Mouse (Mus musculus) B cell, adult 2 months (primary cell): ENCODE data around the gene Rtl5.
"Not testable (repeated sequence)": the region's sequence is repeated elsewhere in the genome, so short reads cannot be mapped to it uniquely, and the experiment has no call there.

Experiments
- DNase-seq, 2 experiments: peaks; one replicate each; pipeline ENCODE4 v3.0.0; 2022

Rtl5 gene

DNA sequence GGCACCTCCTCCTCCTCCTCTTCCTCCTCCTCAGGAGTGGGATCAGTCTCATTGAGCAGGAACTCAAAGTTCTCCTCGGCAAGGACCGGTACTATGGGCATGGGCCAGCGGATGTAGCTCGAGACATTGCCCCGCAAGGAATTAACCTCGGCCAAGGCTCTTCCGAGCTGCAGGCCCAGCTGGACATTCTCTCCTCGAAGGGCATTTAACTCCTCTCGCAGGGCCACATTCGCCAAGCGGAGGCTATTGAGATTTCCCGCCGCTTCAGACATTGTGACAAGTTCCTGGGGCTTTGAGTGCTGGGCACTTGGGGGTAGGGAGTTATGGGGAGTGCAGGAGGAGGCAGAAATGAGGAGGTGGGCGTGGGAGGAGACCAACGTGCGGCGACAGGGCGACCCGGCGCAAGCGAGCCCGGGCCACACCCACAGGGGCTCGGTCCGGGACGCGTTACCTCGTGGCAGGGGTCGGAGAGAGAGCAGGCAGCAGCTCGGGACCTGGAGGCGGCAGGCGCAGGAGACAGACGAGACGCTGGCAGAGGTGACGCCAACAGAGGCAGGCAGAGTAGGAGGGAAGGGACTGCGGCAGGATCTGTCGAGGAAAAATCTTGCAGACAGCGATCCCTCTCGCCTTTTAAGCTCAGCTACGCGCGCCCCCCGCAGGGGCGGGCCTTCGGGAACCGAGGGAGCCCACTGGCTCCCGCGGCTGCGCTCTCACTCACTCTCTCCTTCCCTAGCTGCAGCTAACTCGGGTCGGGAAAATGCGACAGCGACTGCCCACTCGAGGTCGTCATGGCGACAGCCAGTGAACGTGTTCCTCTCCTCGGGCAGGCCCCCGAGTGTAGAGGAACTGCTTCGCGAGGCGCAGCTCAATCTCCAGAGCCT lies at the start of gene Rtl5:
Gene Rtl5, minus strand, starts transcription at position 714 of the 881 bp plus-strand sequence.
- peak; percentile 34 to 45 for DNase-seq

DNA sequence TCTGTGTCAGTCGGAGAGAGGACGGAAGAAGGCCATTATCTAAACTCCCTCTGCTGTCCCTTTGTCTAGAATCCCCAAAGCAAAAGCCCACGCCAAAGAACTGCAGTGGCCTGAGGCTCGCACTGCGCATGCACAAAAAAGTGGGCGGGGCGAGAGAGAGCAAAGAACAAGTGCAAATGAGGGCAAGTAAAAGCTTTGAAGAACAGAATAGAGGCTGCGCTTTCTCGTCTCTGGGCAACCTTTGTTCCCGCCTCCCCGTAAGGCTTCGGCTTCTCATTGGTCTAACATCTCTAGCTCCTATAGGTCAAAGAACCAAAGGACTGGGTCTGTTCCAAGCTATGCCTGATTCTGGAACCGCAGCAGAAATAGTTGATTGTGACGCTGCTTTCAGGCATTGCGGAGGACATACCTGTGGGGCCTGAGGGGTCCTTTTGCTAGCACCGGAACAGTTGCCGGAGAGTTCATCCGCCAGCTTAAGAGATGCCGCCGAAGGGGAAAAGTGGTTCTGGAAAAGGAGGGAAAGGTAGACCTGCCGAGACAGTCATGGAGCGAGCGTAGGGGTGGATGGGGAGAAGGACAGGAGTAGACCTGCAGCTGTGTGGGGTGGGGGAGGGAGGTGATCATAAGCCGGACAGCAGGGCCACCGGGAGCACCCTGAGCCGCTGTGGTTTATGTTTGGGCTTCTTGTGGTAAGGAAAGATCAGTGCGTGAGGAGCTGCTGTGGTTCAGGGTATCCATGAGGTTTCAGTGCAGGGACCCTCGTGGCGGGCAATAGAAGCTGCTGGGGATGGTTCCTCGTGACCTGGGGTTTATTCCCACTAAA lies 48.1 kb upstream of the Rtl5 start, which contains the start of gene Pin4:
Gene Pin4, plus strand, starts transcription at position 406 of the 823 bp plus-strand sequence.
- peak; percentile 89 for DNase-seq

DNA sequence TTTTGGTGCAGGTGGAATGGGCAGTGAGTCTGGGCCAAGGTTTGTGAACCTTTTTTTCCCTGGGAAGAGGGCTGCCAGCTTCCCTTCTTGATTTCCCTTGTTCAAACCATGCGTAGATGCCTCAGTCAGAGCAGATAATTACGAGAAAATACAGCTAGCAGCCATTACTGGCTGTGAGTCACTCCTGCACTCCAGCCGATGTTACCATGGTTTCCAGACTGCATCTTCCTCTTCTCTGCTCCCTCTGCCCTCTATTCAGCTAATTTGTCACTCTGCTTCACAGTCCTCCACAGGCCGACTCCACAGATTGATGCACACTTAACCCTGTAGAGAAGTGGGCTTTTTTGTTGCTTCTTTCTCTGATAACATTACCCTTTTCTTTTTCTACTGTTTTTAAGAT lies 44.6 kb upstream of the Rtl5 start:
- DNase-seq, result no peak

DNA sequence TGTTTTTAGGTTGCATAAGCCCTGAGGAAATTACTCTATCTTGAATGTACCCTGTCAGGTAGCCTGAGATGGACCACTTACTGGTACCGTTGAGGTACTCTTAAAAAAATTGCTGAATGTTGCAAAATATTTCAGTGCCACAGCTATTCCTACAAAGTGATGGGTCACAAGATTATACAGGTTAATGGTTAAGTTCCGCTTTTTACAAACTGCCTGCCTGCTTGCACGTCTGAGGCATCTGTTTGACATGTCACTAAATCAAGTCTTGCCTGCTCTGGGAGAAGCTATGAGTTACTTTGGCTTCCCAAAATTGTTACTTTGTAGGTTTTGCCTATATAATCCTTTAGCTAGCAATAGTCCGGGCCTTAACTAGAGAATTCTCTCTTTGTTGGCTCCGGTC lies 38.2 kb upstream of the Rtl5 start:
- not testable (repeated sequence) for DNase-seq

DNA sequence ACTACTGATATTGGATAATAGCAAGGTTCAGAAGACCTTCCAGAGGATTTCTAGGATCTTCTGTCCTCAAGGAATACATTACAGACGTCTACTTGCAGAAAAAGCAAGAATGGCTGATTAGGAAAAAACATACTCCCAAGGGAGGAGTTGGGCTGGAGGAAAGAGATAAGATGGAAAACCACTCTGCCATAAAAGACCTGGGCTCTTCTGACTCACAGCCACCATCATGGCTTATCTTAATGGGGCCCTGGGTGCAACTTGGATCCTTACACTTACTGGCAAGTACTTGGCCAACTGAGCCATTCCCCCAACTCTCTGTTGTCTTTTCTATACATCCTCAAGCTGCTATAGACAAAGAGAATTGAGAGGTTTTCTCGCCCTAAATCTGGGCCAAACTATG lies 32.7 kb upstream of the Rtl5 start:
- DNase-seq, result not testable (repeated sequence)

DNA sequence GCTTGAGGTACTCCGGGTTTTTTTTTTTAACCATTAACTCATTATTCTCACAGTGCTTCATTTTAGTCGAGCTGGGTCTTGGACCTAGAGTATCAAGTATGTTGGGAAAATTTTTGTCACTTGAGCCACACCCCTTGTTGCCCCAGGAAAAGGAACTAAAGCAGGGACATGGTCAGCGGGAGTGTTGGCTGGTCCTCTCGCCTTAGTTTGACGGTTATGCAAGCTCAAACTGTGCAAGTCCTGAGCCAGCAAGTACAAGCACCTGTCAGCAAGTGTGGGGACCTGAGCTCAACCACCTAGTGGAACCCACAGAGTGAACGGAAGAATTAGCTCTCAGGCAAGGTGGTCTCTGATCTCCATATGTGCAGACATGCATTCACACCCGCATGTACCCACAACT lies 30.8 kb upstream of the Rtl5 start:
- DNase-seq, result no peak

GRCm38 (mm10) chrX:102094381-102094904 lies 23.3 kb upstream of the Rtl5 start:
- DNase-seq, result peak in 1 of 2 experiments; percentile 19

DNA sequence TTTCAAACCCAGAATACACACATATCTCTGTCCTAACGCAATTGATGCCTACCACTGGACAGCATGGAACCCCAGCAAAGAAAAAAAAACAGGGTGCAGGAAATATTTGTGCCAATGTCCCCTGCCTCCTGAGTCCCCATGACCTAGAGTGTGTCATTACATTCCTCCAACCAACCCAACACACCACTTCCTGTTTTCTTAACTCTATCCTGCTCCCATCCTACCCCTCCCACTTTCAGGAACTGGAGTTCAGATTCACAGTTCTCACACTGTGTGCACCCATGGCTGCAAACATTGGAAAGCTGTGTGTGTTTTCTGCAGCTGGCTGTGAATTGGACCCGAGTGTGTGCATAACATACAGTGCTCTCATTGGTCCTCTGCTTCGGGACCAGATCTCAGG lies 19.5 kb upstream of the Rtl5 start:
- no peak for DNase-seq

GRCm38 (mm10) chrX:102085798-102086443 lies 14.8 kb upstream of the Rtl5 start:
- DNase-seq, result no peak

GRCm38 (mm10) chrX:102082340-102082739 lies 11.2 kb upstream of the Rtl5 start:
- no peak for DNase-seq

DNA sequence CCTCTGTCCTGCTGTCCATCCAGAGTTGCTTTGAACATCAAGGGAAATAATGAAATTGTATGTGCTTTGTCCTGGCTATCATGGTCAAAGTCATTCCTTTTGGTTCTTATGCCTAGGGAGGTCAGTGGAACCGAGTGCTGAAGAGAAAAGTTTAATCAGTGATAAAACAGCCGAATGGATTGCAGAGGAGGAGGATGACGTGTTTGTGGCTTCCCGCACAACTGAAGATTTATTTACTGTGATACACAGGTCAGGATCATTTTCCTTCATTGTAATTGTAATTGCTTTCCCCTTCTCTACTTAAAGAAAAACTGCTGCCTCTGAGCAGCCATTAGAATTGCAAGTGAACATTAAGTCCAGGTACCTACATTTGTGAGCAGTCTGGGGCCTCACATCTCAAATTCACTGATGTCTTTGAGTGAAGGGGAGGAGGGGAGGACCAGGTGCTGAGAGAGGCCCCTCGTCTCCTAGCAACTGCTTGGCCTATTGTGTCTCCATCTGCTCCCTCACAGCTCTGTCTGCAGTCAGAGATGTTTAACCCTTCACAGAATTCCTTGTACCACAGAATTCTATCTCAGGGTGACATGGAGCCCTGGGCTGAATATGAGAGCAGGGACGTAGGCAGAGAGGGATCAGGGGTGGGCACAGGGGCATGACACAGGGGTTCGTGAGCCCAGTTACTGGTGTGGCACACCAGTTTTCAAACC lies 10.6 kb upstream of the Rtl5 start:
- DNase-seq, result no peak

DNA sequence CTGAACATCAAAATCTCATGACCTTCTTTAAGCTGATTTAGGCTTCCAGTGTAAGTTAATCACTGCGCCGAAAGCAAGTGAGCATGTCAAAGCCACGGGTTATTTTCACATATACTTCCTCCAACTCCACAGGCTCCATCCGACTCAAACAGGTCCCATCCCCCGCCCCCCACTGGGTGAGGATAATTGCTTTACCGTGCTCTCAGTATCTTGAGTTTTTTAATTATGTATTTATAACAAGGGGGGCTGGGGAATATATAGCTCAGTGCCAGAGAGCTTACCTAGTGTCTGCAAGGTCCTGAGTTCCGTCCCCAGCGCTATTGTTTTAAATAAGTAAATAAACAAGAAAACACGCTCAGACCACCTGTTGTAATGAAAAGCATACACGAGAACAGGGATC lies 10.0 kb upstream of the Rtl5 start:
- DNase-seq, result no peak

DNA sequence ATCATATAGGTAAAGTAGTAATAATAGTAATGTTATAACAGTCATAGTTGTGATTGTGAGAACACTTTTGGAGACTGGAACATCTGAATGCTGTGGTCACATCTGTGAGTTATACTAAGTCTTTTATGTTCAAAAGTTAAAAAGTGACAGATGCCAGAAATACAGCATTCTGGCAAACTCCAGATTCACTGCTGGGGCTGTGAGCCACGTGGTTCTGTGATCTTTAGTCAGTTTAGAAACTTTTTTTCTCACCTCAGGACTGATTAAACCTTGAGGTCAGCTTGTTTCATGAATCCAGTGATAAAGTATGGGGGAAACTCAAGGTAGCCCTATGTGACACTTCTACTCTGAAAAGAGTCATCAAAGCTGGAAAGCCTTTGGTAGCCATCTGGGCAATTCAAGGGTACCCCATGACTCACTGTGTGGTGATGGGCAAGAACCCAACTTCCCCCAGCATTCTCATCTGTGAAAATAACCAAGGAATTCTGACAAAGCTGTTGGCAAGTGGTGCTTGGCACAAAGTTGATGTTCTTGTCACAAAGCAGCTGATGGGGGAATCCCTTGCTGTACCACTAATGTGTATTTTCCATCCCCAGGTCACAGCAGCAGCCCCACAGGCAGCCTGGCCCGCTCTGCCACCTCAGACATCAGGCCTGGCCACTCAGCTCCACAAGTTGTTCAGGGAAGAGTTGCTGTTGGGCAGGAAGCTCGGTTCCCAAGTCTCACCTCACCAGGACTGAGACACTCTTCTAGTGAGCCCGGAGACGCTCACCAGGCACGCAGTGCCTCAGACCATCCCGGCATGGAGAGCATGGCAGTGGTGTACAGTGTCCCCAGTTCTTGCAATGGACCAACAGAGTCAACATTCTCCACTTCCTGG lies 6.0 kb upstream of the Rtl5 start:
- DNase-seq, result no peak

DNA sequence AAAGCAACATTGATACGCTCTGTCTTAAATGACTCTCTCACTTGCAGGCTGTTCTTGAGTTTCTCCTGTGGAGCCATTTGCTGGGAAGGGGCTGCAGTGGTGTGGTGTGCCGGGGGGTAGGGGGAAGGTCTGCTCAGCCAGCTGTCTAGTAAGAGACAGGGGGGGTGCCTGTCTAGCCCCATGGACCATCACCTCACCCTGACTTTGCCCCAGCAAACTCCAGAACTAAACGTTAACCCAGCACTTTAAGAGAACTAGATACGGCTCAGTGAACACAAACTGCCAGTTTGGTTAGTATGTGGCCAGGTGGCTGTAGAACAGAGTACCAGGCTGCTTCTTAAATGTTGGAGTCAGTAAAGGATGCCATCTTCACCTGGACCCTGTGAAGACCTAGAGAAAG lies 4.1 kb upstream of the Rtl5 start:
- no peak for DNase-seq

GRCm38 (mm10) chrX:102074435-102074834 lies 3.3 kb upstream of the Rtl5 start:
- no peak for DNase-seq

- no peak for DNase-seq
Measured at GRCm38 (mm10) chrX:102073605-102074325, 2.7 kb upstream of the Rtl5 start.

- no peak for DNase-seq
Measured at GRCm38 (mm10) chrX:102071517-102071916, 413 bp upstream of the Rtl5 start.

- no peak for DNase-seq
Measured at GRCm38 (mm10) chrX:102068811-102069540, 2.1 kb downstream of the Rtl5 start.

DNA sequence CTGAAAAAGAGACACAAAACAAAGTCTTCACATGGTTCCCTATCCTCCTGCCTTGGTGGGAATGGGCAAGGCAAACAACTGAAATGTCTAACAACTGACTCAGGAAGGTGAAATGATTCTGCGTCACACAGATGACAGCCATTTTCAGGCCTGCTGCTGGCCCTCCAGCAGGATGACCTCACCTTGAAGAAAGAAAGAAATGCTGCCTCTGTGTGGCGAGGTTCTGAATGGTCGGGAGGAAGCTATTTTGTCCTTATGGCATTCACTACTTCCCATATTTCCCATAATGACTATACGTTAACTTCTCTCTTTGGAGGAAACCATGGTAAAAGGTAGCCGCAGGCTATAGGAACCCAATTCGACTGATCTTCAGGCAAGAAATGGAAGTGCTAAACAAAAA lies 4.0 kb downstream of the Rtl5 start:
- no peak for DNase-seq

GRCm38 (mm10) chrX:102066134-102066533 lies 5.0 kb downstream of the Rtl5 start:
- DNase-seq, result peak; percentile 57 to 58
